Comparison of ENCODE assay signal across 10 mouse cellular contexts in the genomic region with DNA sequence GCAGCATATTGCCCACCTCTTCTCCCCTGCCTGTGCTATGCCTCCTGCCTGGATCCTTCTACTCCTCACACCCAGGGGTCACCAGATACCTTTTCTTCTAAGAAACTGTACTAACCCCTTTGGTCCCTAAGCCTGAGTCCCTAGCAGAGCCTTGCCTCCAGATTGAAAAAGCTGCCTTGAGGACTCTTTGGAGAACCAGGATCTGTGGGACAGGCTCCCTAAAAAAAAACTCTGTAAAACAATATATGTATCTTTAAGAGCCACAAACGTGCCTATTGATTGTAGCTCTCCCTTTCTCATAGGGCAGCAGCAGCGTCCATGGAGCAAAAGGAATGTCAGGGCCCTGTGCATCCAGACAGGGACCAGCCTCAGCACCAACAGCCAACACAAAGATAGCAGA. TPM values are rescaled to one million over a fixed set of nuclear protein-coding genes. Genes with fewer than 3 reads are reported as not detected.
DNase-seq lines count a peak whose midpoint lies in the region; ATAC-seq and TF ChIP-seq lines count a peak whose summit lies in the region.
"Had no signal": no experiment of that assay in that cellular context is flagged by ENCODE, and none has a peak within 500 bp of the region (broad histone marks: within the 10 kb centered on the region; RNA-seq: fewer than 3 reads in every experiment).

A gene (plus strand): TSS at position 301 of the 400 bp plus-strand sequence.

- H3K36me3 ChIP-seq in forebrain, embryonic 12.5 days (replicated peaks): peaks cover 55% of the 10 kb centered on the region
- H3K36me3 ChIP-seq in forebrain, postnatal 0 days (ENCODE audit: insufficient read depth): peaks cover 49% of the 10 kb centered on the region
- H3K36me3 ChIP-seq in lung, embryonic 15.5 days: peaks cover 25% of the 10 kb centered on the region
- H3K36me3 ChIP-seq in limb, embryonic 10.5 days: peaks cover 62% of the 10 kb centered on the region
- H3K36me3 ChIP-seq in neural tube, embryonic 14.5 days (ENCODE audit: control insufficient read depth, insufficient read depth, low read length): peaks cover 18% of the 10 kb centered on the region

- no peak within 1 kb of the TSS for H3K27ac ChIP-seq in forebrain, embryonic 12.5 days
- H3K27ac ChIP-seq in forebrain, postnatal 0 days (ENCODE audit: low read depth, low read length): no peak within 1 kb of the TSS
- peak within 1 kb of the TSS; percentile 58 for H3K27ac ChIP-seq in lung, embryonic 15.5 days
- H3K27ac ChIP-seq in limb, embryonic 10.5 days: no peak within 1 kb of the TSS
- H3K27ac ChIP-seq in neural tube, embryonic 14.5 days (ENCODE audit: low read depth, low read length): no peak within 1 kb of the TSS

- WGBS in forebrain, embryonic 12.5 days: 83% methylated on average over 2 of the region's 2 CpGs
- WGBS in forebrain, postnatal 0 days: 84% methylated on average over 2 of the region's 2 CpGs
- WGBS in lung, embryonic 15.5 days: 75% methylated on average over 2 of the region's 2 CpGs
- WGBS in limb, embryonic 10.5 days: 86% methylated on average over 2 of the region's 2 CpGs
- 87% methylated on average over 2 of the region's 2 CpGs for WGBS in neural tube, embryonic 14.5 days

- DNase-seq in forebrain, postnatal 0 days: no peak
- DNase-seq in lung, adult 18-20 months: no peak
- no peak for DNase-seq in limb, embryonic 10.5 days (ENCODE audit: low spot score)
- DNase-seq in thymus, postnatal 10 days (ENCODE audit: low spot score in 2 of 2): no peak
- DNase-seq: left cerebral cortex, postnatal 4 days; right cerebral cortex, postnatal 25 days had no signal

- peak within 1 kb of the TSS; percentile 81; the same call in 1 of the 2 replicates for H3K4me3 ChIP-seq in forebrain, embryonic 12.5 days (replicated peaks)
- no peak within 1 kb of the TSS for H3K4me3 ChIP-seq in forebrain, postnatal 0 days (ENCODE audit: low read depth, low read length)
- peak within 1 kb of the TSS; percentile 89; the same call in 1 of the 2 replicates for H3K4me3 ChIP-seq in lung, embryonic 15.5 days
- peak within 1 kb of the TSS; percentile 4; the same call in 1 of the 2 replicates for H3K4me3 ChIP-seq in limb, embryonic 10.5 days
- no peak within 1 kb of the TSS for H3K4me3 ChIP-seq in neural tube, embryonic 14.5 days (ENCODE audit: low read depth, low read length)

- H3K9ac ChIP-seq in forebrain, embryonic 12.5 days: no peak within 1 kb of the TSS
- no peak within 1 kb of the TSS for H3K9ac ChIP-seq in forebrain, postnatal 0 days
- no peak within 1 kb of the TSS for H3K9ac ChIP-seq in lung, embryonic 15.5 days
- no peak within 1 kb of the TSS for H3K9ac ChIP-seq in neural tube, embryonic 14.5 days (replicated peaks; ENCODE audit: low read depth, low read length)

- H3K4me1 ChIP-seq in forebrain, embryonic 12.5 days: peaks cover 37% of the 10 kb centered on the region
- peaks cover 13% of the 10 kb centered on the region for H3K4me1 ChIP-seq in forebrain, postnatal 0 days (ENCODE audit: insufficient read depth)
- H3K4me1 ChIP-seq in lung, embryonic 15.5 days: peaks cover 65% of the 10 kb centered on the region
- peaks cover 67% of the 10 kb centered on the region for H3K4me1 ChIP-seq in limb, embryonic 10.5 days
- H3K4me1 ChIP-seq in neural tube, embryonic 14.5 days (ENCODE audit: control insufficient read depth, insufficient read depth, low read length): peaks cover 18% of the 10 kb centered on the region

- TF ChIP-seq CTCF in forebrain, postnatal 0 days (IDR thresholded peaks at IDR 0.05; ENCODE audit: low read depth): no peak

- H3K4me2 ChIP-seq in forebrain, embryonic 12.5 days: peak within 1 kb of the TSS; percentile 83
- H3K4me2 ChIP-seq in forebrain, postnatal 0 days (ENCODE audit: low read depth): no peak within 1 kb of the TSS
- H3K4me2 ChIP-seq in lung, embryonic 15.5 days: peak within 1 kb of the TSS; percentile 88
- peak within 1 kb of the TSS; percentile 91; the same call in 1 of the 2 replicates for H3K4me2 ChIP-seq in neural tube, embryonic 14.5 days (ENCODE audit: low read depth, low read length)

- ATAC-seq in forebrain, embryonic 12.5 days (ENCODE audit: low FRiP score): no peak
- no peak for ATAC-seq in forebrain, postnatal 0 days
- ATAC-seq in lung, embryonic 15.5 days (ENCODE audit: borderline replicate concordance, extremely low read depth, low FRiP score, low TSS enrichment): no peak
- ATAC-seq in neural tube, embryonic 14.5 days (ENCODE audit: low read depth): no peak
- no peak for ATAC-seq in inflammation-experienced regulatory T-cells, adult 6 months

- H3K27me3 ChIP-seq in forebrain, embryonic 12.5 days: no peaks in the 10 kb centered on the region
- H3K27me3 ChIP-seq in forebrain, postnatal 0 days (ENCODE audit: insufficient read depth, low read length): no peaks in the 10 kb centered on the region
- H3K27me3 ChIP-seq in lung, embryonic 15.5 days: no peaks in the 10 kb centered on the region
- no peaks in the 10 kb centered on the region for H3K27me3 ChIP-seq in limb, embryonic 10.5 days (ENCODE audit: low read depth, poor library complexity, severe bottlenecking)
- no peaks in the 10 kb centered on the region for H3K27me3 ChIP-seq in neural tube, embryonic 14.5 days (ENCODE audit: control insufficient read depth, insufficient read depth, low read length)

- no peaks in the 10 kb centered on the region for H3K9me3 ChIP-seq in forebrain, embryonic 12.5 days
- no peaks in the 10 kb centered on the region for H3K9me3 ChIP-seq in forebrain, postnatal 0 days (ENCODE audit: low read length)
- no peaks in the 10 kb centered on the region for H3K9me3 ChIP-seq in lung, embryonic 15.5 days
- no peaks in the 10 kb centered on the region for H3K9me3 ChIP-seq in limb, embryonic 10.5 days (replicated peaks)
- no peaks in the 10 kb centered on the region for H3K9me3 ChIP-seq in neural tube, embryonic 14.5 days (ENCODE audit: control insufficient read depth, low read length)

RNA-seq across cellular contexts. Expression of the gene that starts here (rescaled TPM):
- polyA plus RNA-seq in forebrain, embryonic 12.5 days (2016; fragmentation: Nextera tagmentation; extraction: Ambion mirVana): 0.29 and 0.64 TPM in 2 replicates
- 4.2 and 5.1 TPM in 2 replicates for total RNA-seq in forebrain, postnatal 0 days (2014; rRNA removed)
- 0.13 and 0.16 TPM in 2 replicates for polyA plus RNA-seq in forebrain, postnatal 0 days (2015; fragmentation: Nextera tagmentation; extraction: Ambion mirVana)
- 0.10 and 0.25 TPM in 2 replicates for polyA plus RNA-seq in lung, embryonic 15.5 days (2015; fragmentation: Nextera tagmentation; extraction: Ambion mirVana)
- 0.04 and 0.08 TPM in 2 replicates for polyA plus RNA-seq in limb, embryonic 10.5 days (2016; fragmentation: Nextera tagmentation; extraction: Ambion mirVana)
- 0.15 and 0.17 TPM in 2 replicates for polyA plus RNA-seq in neural tube, embryonic 14.5 days (2014; fragmentation: Nextera tagmentation; extraction: Ambion mirVana)
- under 1 TPM in 2 of 3 experiments, not detected in 1; 0.16 to 0.17 TPM for polyA plus RNA-seq in inflammation-experienced regulatory T-cells, adult 6 months (2017; shearing (Covaris generic))

Comparison
In these comparisons a context has a peak if more than half of its experiments do, and no peak if none do; other contexts are left out.
1. H3K4me3 ChIP-seq: peak in forebrain, embryonic 12.5 days (single experiment), lung, embryonic 15.5 days (single experiment) and limb, embryonic 10.5 days (single experiment); none in forebrain, postnatal 0 days (single experiment) and neural tube, embryonic 14.5 days (single experiment).